Mouse (Mus musculus) limb, embryonic 11.5 days (tissue): ENCODE results near the gene Padi3. TPM values are rescaled to one million over a fixed set of nuclear protein-coding genes. Genes with fewer than 3 reads are reported as not detected.

Experiments
- ATAC-seq: fragments of 200-750 bp; cut with Nextera tagmentation; 2 replicates; pipeline ENCODE4 v1.8.0; 2017; ENCODE audit warnings: low read depth; ENCODE audit not compliant: insufficient number of reproducible peaks, low FRiP score, low TSS enrichment
- DNase-seq: peaks from one replicate; pipeline ENCODE4 v3.0.0-alpha.2; 2015; ENCODE audit warnings: low spot score
- H3K27ac ChIP-seq: fragments of 300-500 bp; sonication (generic); replicated peaks from 2 replicates; pipeline ENCODE4 v1.5.1; 2014; ENCODE audit warnings: low read depth, mild to moderate bottlenecking, low read length
- H3K27me3 ChIP-seq: fragments of 300-500 bp; sonication (generic); 2 replicates; pipeline ENCODE4 v1.6.1; 2014; ENCODE audit warnings: mild to moderate bottlenecking, low read length, mixed read lengths; ENCODE audit not compliant: control insufficient read depth, insufficient read depth
- H3K36me3 ChIP-seq: fragments of 300-500 bp; sonication (generic); 2 replicates; pipeline ENCODE4 v1.6.1; 2014; ENCODE audit warnings: mild to moderate bottlenecking, low read length, moderate library complexity, mixed read lengths; ENCODE audit not compliant: control insufficient read depth, insufficient read depth
- H3K4me1 ChIP-seq: fragments of 300-500 bp; sonication (generic); 2 replicates; pipeline ENCODE4 v1.6.1; 2014; ENCODE audit warnings: low read length, mixed read lengths; ENCODE audit not compliant: control insufficient read depth, insufficient read depth
- H3K4me2 ChIP-seq: fragments of 300-500 bp; sonication (generic); 2 replicates; pipeline ENCODE4 v1.6.1; 2014; ENCODE audit warnings: low read depth, mild to moderate bottlenecking, moderate library complexity; ENCODE audit not compliant: severe bottlenecking
- H3K4me3 ChIP-seq: fragments of 300-500 bp; sonication (generic); 2 replicates; pipeline ENCODE4 v1.5.1; 2014; ENCODE audit warnings: low read depth, low read length
- H3K9ac ChIP-seq: fragments of 300-500 bp; sonication (generic); 2 replicates; pipeline ENCODE4 v1.6.1; 2014; ENCODE audit warnings: mild to moderate bottlenecking, low read length
- H3K9me3 ChIP-seq: fragments of 300-500 bp; sonication (generic); 2 replicates; pipeline ENCODE4 v1.6.1; 2016; ENCODE audit warnings: low read length; ENCODE audit not compliant: control insufficient read depth
- WGBS: fragments of 180-500 bp; shearing (Covaris S2); extraction: QIAGEN DNeasy Blood & Tissue Kit; methylation state at CpG from one replicate; pipeline ENCODE4 v1.1.7; 2014; 5-methylcytosine and 5-hydroxymethylcytosine counted together
- polyA plus RNA-seq: library from polyadenylated mRNA; unstranded; fragments of >200 nt; fragmentation: Nextera tagmentation; extraction: Ambion mirVana; gene quantifications from 2 replicates; pipeline ENCODE4 v1.2.1, GENCODE M21; 2014

Gene Padi3
- polyA plus RNA-seq, 1 experiment from 2014 or later = 0.61 TPM

DNA sequence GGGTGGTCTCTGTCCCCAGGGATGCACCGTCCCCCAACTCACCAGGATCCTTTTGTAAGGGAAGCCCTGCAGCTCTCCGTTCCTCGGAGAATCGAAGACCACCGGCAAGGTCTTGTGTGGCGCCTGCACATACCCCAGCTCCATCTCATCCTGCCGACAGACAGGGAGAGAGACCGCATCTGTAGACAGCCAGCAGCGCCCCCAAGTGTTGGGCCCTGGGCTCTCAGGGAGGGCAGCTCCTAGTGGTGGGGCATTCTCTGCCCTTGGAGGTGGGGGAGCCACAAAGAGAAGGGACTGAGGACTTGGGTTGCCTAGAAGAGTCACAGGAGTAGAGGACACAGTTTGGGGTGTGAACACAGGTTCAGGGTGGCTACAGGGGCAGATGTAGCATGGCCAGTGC, 16.7 kb downstream of the Padi3 start:
- no peak overlapping the region for H3K4me3 ChIP-seq
- H3K27me3 ChIP-seq = no peaks in the 10 kb centered on the region
- no peak overlapping the region for H3K4me2 ChIP-seq
- no peaks in the 10 kb centered on the region; the same call in 1 of the 2 replicates for H3K9me3 ChIP-seq
- peaks cover 3% of the 10 kb centered on the region; the same call in 1 of the 2 replicates for H3K4me1 ChIP-seq
- no peak for DNase-seq
- H3K36me3 ChIP-seq = no peaks in the 10 kb centered on the region
- H3K27ac ChIP-seq = no peak overlapping the region
- no peak for ATAC-seq
- 63% methylated on average over 9 of the region's 9 CpGs for WGBS
- no peak overlapping the region for H3K9ac ChIP-seq

- H3K27ac ChIP-seq = no peak overlapping the region
- peaks cover 3% of the 10 kb centered on the region; the same call in 1 of the 2 replicates for H3K4me1 ChIP-seq
- DNase-seq (no peak), ATAC-seq (no peak)
- no peaks in the 10 kb centered on the region; the same call in 1 of the 2 replicates for H3K9me3 ChIP-seq
- H3K4me3 ChIP-seq = no peak overlapping the region
- WGBS = 90% methylated on average over 7 of the region's 7 CpGs
- no peaks in the 10 kb centered on the region for H3K27me3 ChIP-seq
- H3K36me3 ChIP-seq = no peaks in the 10 kb centered on the region
- H3K4me2 ChIP-seq = no peak overlapping the region
- H3K9ac ChIP-seq = no peak overlapping the region
These were observed 17.9 kb downstream of the Padi3 start for GRCm38 (mm10) chr4:140792584-140792983.

DNA sequence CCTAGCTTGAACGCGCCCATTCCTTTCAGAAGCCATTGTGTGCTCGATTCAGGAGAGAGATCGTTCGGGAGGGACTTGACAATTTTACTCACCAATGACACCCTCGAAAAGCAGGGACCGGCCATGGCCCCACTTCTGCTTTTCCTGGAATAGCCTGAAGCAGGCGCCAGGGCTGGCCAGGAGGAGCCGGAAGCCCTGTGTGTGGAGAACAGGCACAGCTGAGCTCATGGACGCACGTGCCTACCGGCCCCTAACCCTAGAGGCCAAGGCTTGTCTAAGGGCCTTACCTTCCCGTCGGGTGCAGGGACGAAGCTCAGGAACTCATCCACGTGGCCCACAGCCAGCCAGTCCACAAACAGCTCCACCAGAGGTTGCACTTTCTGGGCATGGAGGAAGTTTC, 19.4 kb downstream of the Padi3 start:
- H3K4me1 ChIP-seq = peaks cover 3% of the 10 kb centered on the region; the same call in 1 of the 2 replicates
- H3K4me3 ChIP-seq = no peak overlapping the region
- H3K36me3 ChIP-seq = no peaks in the 10 kb centered on the region
- ATAC-seq (no peak), DNase-seq (no peak)
- H3K27me3 ChIP-seq = no peaks in the 10 kb centered on the region
- H3K9me3 ChIP-seq = no peaks in the 10 kb centered on the region; the same call in 1 of the 2 replicates
- no peak overlapping the region for H3K4me2 ChIP-seq
- H3K27ac ChIP-seq = no peak overlapping the region
- no peak overlapping the region for H3K9ac ChIP-seq
- WGBS = 83% methylated on average over 16 of the region's 16 CpGs

DNA sequence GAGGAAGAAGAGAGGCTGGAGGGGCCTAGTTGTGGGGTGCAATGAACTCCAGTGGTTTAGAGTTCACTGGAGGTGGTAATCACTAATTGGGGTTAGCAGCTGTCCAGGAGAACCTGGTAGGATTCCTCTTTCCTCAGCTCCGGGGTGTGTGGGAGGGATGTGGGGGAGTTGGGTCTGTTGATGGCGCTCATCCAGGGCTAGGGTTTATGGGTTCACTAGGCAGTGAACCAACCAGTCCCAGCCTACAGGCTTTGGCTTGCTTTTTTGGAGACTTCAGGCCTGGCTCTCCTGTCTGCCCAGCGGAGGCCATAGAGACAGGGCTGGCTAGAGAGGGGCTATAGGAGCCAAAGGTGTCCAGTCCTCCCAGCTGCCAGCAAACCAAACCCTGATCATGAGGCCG, 20.5 kb downstream of the Padi3 start:
- H3K9ac ChIP-seq = no peak overlapping the region; the same call in 1 of the 2 replicates
- no peak overlapping the region for H3K27ac ChIP-seq
- H3K4me1 ChIP-seq = peaks cover 3% of the 10 kb centered on the region; the same call in 1 of the 2 replicates
- H3K27me3 ChIP-seq = no peaks in the 10 kb centered on the region
- H3K9me3 ChIP-seq = no peaks in the 10 kb centered on the region; the same call in 1 of the 2 replicates
- no peaks in the 10 kb centered on the region for H3K36me3 ChIP-seq
- H3K4me3 ChIP-seq = no peak overlapping the region
- ATAC-seq (no peak), DNase-seq (no peak)
- WGBS = 82% methylated on average over 4 of the region's 4 CpGs
- H3K4me2 ChIP-seq = no peak overlapping the region

DNA sequence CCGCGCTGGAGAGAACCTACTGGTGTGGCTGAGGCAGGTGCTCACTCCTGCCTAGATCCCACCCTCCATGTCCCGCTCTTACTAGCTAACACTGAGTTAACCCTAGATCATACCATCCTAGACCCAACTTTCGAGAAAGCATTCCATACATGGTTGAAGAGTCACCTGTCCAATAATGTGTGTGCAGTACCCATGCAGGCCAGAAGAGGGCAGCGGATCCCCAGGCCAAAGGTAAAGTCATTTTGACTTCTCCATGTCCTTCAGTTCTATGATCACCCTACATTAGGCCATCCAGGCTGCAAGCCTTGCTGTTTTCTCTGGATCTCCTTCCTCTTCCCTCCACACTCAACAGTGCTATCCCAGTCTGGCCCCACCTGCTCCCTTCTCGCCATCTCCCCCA, 21.5 kb downstream of the Padi3 start:
- ATAC-seq (0 out of 2 replicates have a peak, but pooled peaks have one; percentile 52), DNase-seq (peak; percentile 87)
- no peak overlapping the region for H3K4me2 ChIP-seq
- H3K36me3 ChIP-seq = no peaks in the 10 kb centered on the region
- no peak overlapping the region for H3K27ac ChIP-seq
- H3K9ac ChIP-seq = no peak overlapping the region
- H3K27me3 ChIP-seq = no peaks in the 10 kb centered on the region
- H3K4me3 ChIP-seq = no peak overlapping the region
- H3K4me1 ChIP-seq = peaks cover 3% of the 10 kb centered on the region; the same call in 1 of the 2 replicates
- no peaks in the 10 kb centered on the region; the same call in 1 of the 2 replicates for H3K9me3 ChIP-seq
- 36% methylated on average over 6 of the region's 6 CpGs for WGBS

- no peaks in the 10 kb centered on the region; the same call in 1 of the 2 replicates for H3K9me3 ChIP-seq
- H3K27ac ChIP-seq = no peak overlapping the region
- no peaks in the 10 kb centered on the region for H3K27me3 ChIP-seq
- H3K4me2 ChIP-seq = no peak overlapping the region
- 81% methylated on average over 6 of the region's 6 CpGs for WGBS
- ATAC-seq (no peak), DNase-seq (no peak)
- no peak overlapping the region for H3K9ac ChIP-seq
- no peaks in the 10 kb centered on the region for H3K36me3 ChIP-seq
- H3K4me3 ChIP-seq = no peak overlapping the region
- H3K4me1 ChIP-seq = peaks cover 3% of the 10 kb centered on the region; the same call in 1 of the 2 replicates
These were observed 22.2 kb downstream of the Padi3 start for GRCm38 (mm10) chr4:140788264-140788663.

GRCm38 (mm10) chr4:140787414-140787813, 23.0 kb downstream of the Padi3 start:
- ATAC-seq (no peak), DNase-seq (no peak)
- WGBS = 85% methylated on average over 4 of the region's 4 CpGs
- H3K9me3 ChIP-seq = no peaks in the 10 kb centered on the region; the same call in 1 of the 2 replicates
- H3K36me3 ChIP-seq = no peaks in the 10 kb centered on the region
- H3K4me3 ChIP-seq = no peak overlapping the region
- H3K4me2 ChIP-seq = no peak overlapping the region
- no peak overlapping the region for H3K27ac ChIP-seq
- H3K27me3 ChIP-seq = no peaks in the 10 kb centered on the region
- peaks cover 3% of the 10 kb centered on the region; the same call in 1 of the 2 replicates for H3K4me1 ChIP-seq
- no peak overlapping the region for H3K9ac ChIP-seq

GRCm38 (mm10) chr4:140785217-140785616, 25.2 kb downstream of the Padi3 start:
- ATAC-seq = no peak
- Histone ChIP-seq H3K4me3 (no peak overlapping the region), H3K27me3 (no peaks in the 10 kb centered on the region), H3K4me1 (peaks cover 3% of the 10 kb centered on the region; the same call in 1 of the 2 replicates), H3K4me2 (no peak overlapping the region), H3K9ac (no peak overlapping the region), H3K36me3 (no peaks in the 10 kb centered on the region), H3K9me3 (no peaks in the 10 kb centered on the region), H3K27ac (no peak overlapping the region)
- 75% methylated on average over 5 of the region's 5 CpGs for WGBS
- DNase-seq = no peak
